Mouse (Mus musculus): ENCODE results near the gene Esp24. TPM values are rescaled to one million over a fixed set of nuclear protein-coding genes. Genes with fewer than 3 reads are reported as not detected.
"Not testable (repeated sequence)": the region's sequence is repeated elsewhere in the genome, so short reads cannot be mapped to it uniquely, and the experiment has no call there.

The Esp24 gene
- total RNA-seq (2022), result not detected

DNA sequence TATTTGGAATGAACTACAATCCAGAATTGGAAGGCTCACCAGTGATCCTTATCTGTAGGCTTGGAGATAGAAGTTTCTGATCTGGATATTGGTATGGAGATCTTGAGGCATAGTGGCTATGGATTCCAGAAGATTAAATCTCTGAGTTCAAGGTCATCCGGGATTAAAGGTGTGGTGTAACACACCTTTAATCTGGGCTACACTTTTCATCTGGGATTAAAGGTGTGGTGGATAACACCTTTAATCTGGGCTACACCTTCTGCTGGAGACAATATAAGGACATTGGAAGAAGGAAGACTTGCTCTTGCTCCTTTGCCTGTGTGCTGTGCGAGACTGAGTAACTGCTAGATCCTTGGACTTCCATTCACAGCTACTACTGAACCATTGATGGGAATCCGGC is at the start of gene Esp24:
TSS of gene Esp24 (plus strand) at position 301 of the 400 bp plus-strand sequence.
- not testable (repeated sequence) for DNase-seq (ENCODE audit: low spot score)

DNA sequence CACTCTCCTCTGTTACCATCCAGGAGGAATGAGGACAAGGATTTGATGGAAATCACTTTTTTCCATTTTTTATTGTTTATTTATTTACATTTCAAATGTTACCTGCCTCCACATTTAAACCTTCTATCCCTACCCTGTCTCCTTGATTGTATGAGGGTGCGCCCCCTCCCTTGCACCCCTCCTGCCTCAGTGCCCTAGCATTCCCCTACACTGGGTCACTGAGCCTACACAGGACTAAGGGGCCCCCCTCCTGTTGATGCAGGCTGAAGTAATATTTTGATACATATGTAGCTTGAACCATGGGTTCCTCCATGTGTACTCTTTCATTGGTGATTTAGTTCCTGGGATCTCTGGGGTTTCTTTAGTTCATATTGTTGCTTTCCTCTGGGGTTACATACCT is 26.6 kb upstream of the Esp24 start:
- no peak for DNase-seq (ENCODE audit: low spot score)

DNA sequence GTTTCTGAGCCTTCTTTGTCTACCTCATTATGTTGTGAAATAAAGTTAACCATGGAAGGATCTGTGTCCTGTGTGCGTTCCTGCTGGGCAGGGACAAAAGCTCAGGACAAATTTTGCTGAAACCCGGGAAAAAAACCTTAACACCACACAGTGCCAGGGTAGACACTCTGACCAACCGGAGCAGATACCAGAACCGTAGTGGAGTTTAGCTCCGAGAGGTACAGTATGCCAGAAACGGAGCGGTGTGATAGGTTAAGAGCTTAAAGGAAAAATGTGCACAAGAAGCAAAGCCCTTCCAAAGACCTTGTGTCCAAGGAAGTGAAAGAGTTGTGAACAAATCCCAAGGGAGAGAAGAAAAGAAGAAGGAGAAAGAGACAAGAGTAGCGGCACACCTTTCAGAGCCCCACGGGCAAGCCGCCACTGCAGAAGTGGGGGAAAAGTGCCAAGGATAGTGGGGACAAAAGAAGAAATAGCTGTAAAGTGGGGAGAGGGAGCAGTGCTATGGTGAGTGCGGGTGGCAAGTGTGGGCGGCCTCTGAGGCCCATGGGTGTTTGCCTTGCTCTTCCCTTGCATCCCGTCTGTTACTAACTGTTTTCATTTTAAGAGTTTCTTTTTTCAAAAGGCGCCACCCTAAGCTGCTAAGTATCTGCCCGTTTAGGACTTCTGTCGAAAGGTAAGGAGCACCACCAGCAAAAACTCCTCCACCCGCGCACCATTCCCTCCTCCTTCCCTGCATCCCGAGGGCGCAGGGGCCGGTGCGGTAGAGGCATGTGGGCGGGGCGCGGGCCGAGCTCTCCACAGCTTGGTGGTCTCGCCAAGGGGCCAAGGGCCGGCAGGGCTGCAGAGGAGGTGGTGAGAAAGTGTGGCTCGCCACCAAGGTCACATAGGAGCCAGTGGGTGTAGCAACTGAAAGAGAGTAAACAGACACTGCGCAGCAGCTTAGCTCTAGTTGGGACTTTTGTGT is 25.5 kb upstream of the Esp24 start:
- DNase-seq (ENCODE audit: low spot score), result no peak

DNA sequence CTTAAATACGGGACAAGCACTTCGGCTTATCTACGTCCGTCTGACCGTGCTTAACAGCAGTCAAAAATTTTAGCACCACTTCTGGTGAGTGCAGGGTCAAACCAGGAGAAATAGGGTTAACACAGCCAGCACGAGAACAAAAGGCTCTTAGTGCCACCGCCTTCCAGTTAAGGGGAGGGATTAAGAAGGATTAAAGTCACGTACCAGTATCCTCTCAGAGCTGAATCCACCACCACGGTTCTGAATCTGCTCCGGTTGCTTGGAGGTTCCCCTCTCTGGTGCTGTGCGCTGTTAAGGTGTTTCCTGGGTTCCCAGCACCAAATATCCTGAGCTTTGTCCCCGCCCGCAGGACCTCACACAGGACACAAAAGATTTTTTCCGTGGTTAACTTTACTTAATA is 19.3 kb upstream of the Esp24 start:
- DNase-seq (ENCODE audit: low spot score), result no peak

DNA sequence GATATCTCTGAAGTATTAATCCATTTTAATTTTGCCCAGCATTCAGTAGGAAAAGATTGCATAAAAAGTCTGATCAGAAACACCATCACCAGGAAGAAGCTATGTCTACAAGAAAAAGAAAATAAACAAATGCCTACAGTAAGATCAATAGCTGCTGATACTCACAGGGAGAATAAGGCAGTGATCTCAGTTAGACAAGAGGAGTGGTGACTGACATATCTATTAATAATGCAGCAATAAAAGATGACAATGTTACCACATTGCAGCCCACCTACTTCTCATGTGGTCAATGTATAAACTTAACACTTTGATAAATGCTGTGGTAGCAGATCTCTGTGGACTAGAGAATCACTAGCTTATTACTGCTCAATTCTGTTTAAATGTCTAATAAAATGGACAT is 6.7 kb downstream of the Esp24 start, which contains the start of gene Gm21903:
TSS of gene Gm21903 (minus strand) at position 101 of the 400 bp plus-strand sequence.
- DNase-seq (ENCODE audit: low spot score), result no peak

DNA sequence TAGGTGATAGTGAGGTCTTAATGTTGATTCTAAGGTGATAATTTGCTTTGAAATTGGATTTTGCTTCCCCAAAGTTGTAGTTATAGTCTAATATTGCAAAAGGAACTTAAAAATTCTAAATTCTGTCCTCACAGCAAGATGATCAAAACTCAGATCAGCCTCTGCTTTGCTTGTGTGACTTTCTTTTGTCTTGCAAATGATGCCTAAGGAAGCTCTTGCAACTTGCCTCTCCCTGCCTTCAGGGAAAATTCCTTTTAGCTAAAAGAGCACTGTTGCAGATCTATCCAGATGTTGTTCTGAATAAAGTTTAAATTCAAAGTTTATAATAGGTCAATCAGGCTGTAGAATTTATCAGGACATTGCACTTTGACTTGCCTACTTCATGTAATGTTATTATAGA is 27.1 kb downstream of the Esp24 start:
- no peak for DNase-seq (ENCODE audit: low spot score)

DNA sequence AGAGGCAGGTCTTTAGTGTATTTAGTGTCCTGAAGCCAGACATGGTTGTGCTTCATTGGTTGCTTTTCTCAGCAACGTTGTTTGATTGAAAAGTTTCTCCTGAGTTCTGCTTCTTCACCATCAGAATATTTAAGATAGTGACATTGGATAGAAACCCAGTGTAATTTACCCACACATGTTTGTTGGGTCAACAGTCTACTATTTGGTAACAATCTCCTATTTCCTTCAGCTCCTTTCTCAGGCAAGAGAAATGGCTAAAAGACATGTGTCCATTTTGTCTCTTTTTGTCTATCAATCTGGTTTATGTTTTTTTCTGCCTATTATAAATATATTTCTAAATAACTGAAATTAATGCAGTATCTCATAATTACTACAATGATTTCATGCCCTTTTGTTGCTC is 40.4 kb downstream of the Esp24 start, which contains the start of gene Esp23:
TSS of gene Esp23 (minus strand) at position 101 of the 400 bp plus-strand sequence.
- no peak for DNase-seq (ENCODE audit: low spot score)

Other genes starting within 250 kb of the Esp24 start
- gene Gm21903, start 6.6 kb downstream of the Esp24 start, total RNA-seq (2022), result not detected
- not detected for gene Esp23, start 40.3 kb downstream of the Esp24 start, total RNA-seq (2022)
- not detected for gene Esp22, start 58.6 kb downstream of the Esp24 start, total RNA-seq (2022)

Measured in heart, adult 8-10 months (tissue).